Mouse (Mus musculus): Measurements from ENCODE around the gene Hist1h3d.
"Not testable (repeated sequence)": the region's sequence is repeated elsewhere in the genome, so short reads cannot be mapped to it uniquely, and the experiment has no call there.

Gene Hist1h3d

DNA sequence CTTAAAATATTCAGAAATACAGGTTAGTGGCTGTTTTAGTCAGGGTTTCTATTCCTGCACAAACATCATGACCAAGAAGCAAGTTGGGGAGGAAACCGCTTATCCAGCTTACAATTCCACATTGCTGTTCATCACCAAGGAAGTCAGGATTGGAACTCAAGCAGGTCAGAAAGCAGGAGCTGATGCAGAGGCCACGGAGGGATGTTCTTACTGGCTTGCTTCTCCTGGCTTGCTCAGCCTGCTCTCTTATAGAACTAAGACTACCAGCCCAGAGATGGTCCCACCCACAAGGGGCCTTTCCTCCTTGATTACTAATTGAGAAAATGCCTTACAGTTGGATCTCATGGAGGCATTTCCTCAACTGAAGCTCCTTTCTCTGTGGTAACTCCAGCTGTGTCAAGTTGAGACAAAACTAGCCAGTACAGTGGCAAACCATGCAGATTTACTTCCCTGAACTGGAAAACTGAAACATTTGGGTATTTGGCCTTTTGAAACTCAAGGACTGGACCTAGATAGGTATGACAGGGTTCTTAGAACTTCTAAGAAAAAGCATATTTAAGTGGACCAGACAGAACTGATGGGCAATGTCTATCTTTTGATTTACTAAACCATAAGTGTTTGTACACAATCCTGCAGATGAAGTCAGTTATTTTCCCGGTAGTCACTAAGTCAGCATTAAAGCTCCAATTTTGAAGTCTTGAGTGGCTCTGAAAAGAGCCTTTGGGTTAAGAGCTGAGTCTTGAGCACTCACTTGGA is 33.2 kb upstream of the Hist1h3d start:
- not testable (repeated sequence) for DNase-seq (ENCODE audit: low read depth, low spot score)

DNA sequence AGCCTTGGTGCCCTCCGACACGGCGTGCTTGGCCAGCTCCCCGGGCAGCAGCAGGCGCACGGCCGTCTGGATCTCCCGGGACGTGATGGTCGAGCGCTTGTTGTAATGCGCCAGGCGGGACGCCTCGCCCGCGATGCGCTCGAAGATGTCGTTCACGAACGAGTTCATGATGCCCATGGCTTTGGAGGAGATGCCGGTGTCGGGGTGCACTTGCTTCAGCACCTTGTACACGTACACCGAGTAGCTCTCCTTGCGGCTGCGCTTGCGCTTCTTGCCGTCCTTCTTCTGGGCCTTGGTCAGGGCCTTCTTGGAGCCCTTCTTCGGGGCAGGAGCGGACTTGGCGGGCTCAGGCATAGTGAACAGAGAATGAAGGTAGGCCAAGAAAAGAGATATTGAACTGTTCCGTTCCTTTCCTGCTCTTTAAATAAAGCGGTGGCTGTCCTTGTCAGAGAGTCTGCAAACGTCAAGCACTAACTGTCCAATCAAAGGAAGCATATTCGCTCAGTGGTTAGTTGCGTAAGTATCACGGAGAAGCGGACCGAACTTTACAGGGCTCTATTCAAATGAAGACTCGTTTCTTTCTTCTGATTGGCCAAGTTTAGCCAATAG is 32.5 kb upstream of the Hist1h3d start, which contains the start of gene Hist1h2bh:
Gene Hist1h2bh, minus strand, starts transcription at position 394 of the 609 bp plus-strand sequence.
- DNase-seq (ENCODE audit: low read depth, low spot score) = peak; percentile 98

DNA sequence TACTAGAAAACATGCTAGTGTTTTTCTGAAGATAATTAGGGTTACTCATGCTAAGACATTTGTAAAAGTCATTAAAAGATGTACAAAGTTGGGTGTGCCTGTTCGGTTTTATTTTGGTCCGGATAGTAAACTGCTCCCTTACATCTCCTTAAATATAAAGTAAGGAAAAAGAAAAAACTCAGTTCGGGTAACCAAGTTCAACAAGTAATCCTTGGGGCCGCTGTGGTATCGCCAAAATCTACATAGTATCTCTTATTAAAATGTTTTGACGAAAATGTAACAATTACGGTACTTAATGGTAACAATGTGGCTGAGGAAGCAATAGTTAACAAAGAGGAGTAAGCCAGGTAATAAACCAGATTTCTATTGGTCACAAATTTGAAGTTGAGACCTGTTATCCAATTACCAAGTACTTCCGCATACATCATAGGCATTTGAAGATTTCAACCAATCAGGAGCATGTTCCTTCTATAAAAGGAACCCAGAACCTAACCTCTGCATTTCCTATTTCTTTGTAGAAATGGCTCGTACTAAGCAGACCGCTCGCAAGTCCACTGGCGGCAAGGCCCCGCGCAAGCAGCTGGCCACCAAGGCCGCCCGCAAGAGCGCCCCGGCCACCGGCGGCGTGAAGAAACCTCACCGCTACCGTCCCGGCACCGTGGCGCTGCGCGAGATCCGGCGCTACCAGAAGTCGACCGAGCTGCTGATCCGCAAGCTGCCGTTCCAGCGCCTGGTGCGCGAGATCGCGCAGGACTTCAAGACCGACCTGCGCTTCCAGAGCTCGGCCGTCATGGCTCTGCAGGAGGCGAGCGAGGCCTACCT is 31.4 kb upstream of the Hist1h3d start, which contains the start of gene Hist1h3f:
Gene Hist1h3f, plus strand, starts transcription at position 88 of the 822 bp plus-strand sequence.
- DNase-seq (ENCODE audit: low read depth, low spot score) = peak; percentile 97

DNA sequence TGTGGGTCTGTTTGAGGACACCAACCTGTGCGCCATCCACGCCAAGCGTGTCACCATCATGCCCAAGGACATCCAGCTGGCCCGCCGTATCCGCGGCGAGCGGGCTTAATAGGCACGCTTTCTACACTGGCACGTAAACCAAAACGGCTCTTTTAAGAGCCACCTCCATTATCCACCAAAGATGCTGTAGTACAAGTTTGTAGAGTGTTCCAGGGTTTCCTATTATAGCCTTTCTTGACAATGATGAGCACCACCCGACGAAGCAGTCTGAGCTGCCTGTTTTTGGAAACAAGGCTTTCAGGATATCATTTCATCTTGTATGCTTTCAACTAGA is 30.8 kb upstream of the Hist1h3d start:
- not testable (repeated sequence) for DNase-seq (ENCODE audit: low read depth, low spot score)

DNA sequence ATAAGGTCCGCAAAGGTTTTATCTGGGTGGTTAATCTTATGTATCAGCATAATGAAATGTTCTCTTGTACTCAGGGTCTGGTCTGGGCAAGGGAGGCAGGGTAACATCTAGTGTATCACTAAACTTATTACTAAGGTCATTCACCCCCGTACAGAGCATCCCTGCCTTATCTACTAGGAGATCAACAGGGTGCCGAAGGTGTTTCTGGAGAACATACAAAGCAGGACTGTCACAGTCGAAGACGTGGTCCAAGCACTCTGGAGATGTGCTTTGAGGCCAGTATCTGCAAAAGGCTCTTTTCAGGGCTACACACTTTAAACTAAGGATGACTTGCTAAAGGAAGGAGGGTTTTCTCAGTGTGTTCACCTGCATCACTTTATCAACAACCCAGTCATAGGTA is 28.9 kb upstream of the Hist1h3d start:
- no peak for DNase-seq (ENCODE audit: low read depth, low spot score)

DNA sequence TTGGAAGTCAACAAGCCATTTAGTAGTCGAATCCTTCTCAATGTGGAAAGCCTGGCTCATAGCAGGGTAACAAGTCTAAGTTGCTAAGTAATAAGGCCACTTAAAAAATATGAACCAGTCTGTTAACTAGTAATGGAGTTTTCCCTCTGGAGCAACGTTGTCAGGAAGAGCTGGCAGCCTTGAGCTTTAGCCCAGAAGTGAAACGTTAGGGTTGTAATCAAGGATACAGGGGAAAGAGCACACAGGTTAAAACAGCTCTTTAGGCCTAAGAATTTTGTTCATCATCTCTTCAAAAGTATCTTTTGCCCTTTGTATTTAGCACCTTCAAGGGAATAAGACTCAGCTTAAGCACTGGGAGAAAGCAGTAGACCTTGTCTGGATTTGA is 24.8 kb upstream of the Hist1h3d start:
- no peak for DNase-seq (ENCODE audit: low read depth, low spot score)

DNA sequence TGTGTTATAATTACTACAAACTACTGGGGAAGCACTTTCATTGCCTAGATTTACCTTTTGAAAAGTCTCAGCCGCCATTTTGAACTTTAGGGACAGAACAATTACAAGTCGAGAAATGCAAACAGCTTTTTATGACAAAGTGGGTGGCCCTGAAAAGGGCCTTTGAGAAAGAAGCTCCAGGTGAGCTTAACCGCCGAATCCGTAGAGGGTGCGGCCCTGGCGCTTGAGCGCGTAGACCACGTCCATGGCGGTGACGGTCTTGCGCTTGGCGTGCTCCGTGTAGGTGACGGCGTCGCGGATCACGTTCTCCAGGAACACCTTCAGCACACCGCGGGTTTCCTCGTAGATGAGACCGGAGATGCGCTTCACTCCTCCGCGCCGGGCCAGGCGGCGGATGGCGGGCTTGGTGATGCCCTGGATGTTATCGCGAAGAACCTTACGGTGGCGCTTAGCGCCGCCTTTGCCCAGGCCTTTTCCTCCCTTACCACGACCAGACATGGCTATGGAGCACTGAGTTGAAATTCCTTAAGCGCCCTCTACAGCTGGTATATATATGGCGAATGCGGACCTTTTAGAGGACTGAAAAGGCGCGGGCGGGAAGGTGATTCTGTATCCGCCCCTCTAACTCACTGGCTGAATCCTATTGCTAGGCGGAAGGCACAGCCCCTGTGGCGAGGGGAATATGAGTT is 24.3 kb upstream of the Hist1h3d start, which contains the start of gene Hist1h4f:
Gene Hist1h4f, minus strand, starts transcription at position 503 of the 689 bp plus-strand sequence.
- peak; percentile 98 for DNase-seq (ENCODE audit: low read depth, low spot score)

DNA sequence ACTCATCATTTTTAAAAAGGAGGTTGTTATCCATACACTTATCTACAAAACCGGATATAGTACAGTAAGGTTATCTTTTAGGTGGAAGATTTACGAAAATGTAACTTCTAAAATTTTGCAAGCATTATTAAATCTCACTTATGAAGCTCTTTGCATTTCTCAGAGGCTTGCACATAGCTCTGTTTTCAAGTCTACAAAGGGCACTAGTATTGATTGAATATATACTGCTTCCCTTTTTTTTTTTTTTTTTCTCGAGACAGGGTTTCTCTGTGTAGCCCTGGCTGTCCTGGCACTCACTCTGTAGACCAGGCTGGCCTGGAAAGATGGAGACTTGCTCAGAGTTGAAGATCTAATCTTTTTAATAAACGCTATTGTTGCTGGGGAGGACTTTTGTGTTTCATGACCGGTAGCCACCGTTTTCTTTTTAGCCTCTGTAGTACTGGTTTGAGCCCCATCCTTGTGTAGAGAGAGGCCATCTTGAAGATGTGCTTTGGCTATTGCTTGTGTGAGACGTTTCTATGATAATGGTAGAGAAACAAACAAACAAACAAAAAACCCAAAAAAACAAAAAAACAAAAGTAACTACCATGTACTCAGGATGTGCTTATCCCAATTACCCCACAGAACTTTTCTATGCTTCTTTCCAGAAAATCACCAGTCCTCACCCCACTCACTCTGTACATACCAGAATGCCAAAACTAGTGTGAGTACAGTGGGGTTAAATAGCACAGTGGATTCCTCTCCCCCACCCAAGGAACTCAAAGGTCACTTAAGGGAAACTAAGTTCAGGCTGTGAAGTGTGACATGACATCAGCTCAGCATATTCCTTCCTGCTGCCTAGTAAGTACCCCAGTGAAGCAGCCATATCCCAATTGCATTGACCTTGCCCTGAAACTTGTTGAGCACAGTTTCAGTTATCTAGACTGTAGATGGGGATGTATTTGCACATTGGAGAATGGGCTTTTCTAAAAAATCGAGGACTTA is 23.3 kb upstream of the Hist1h3d start:
- DNase-seq (ENCODE audit: low read depth, low spot score) = no peak

DNA sequence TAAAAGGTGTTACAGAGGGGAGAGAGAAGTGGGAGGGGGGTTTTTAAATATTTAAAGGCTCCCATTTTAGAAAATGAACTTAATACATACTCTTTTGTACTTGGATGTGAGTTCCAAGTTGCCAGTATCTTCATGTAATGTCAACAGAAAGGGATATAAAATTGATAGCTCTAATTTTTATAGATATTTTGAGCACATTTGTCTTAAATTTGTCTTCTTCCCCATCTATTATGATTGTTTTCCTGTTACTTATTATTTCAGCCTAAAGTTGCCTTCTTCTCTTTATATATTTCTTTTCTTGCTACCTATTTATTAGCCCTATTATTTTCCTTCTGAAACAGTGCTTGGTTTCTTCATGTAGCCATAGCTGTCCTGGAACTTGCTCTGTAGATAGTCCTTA is 22.6 kb upstream of the Hist1h3d start, which contains the start of gene Hist1h1d:
Gene Hist1h1d, plus strand, starts transcription at position 301 of the 400 bp plus-strand sequence.
- DNase-seq (ENCODE audit: low read depth, low spot score) = no peak

DNA sequence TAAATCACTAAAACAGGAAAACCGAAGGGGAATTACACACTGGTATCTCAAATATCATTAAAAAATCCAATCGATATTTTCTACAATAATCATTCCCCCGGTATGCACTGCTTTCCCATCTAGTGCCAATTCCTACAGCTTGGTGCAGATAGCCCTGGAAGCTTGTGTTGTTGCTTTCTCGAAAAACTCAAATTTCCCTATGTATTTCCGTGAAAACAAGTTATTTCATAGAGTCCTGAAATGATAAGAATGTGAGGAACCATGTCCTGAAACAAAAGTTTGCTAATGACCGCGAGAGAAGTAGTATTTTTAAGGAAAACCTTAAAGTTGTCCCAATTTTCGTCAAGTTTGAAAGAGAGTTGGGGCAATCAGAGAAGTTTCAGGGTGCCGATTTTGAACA is 21.2 kb upstream of the Hist1h3d start:
- no peak for DNase-seq (ENCODE audit: low read depth, low spot score)

DNA sequence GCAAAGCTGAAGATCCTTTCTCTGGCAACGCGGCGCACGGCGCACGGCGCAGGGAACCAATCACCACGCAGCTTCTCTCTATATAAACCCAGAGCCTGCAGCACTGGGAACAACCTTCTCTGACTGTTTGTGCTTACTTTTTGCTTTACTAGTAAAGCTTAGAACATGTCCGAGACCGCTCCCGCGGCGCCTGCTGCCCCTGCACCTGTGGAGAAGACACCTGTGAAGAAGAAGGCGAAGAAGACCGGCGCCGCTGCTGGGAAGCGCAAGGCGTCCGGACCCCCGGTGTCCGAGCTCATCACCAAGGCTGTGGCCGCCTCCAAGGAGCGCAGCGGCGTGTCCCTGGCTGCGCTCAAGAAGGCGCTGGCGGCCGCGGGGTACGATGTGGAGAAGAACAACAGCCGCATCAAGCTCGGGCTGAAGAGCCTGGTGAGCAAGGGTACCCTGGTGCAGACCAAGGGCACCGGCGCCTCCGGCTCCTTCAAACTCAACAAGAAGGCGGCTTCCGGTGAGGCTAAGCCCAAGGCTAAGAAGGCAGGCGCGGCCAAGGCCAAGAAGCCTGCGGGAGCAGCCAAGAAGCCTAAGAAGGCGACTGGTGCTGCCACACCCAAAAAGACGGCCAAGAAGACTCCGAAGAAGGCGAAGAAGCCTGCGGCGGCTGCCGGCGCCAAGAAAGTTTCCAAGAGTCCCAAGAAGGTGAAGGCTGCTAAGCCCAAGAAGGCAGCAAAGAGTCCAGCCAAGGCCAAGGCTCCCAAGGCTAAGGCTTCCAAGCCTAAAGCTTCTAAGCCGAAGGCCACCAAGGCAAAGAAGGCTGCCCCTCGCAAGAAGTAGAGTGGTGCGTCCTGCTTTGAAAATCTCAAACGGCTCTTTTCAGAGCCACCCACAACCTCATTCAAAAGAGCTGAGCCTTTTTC is 20.4 kb upstream of the Hist1h3d start:
- peak; percentile 93 for DNase-seq (ENCODE audit: low read depth, low spot score)

DNA sequence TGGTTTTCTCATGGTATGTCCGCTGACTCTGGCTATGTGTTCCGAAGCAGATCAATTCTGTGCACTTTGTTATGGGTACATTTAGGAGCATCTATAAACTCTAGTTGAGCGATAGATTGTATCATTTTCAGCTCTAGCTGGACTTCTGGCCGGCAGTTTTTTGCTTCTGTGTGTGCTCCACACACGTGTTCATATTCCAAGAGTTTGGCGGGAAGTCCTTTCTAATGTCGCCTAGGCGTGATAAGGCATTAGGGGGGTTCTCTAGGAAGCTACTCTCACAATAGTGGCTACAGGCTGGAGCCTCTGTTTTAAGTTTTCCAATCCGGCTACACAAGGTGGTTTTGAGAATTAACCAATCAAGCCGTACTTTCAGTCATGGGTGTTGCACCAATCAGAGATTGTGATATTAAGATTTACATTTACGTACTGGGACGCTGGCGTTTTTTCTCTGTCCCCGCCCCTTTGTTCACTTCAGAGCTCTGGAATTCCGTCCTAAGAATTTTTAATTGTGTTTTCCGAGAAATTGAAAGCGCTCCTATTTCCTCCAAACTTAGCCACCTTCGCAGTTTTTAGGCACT is 19.6 kb upstream of the Hist1h3d start:
- peak; percentile 97 for DNase-seq (ENCODE audit: low read depth, low spot score)

DNA sequence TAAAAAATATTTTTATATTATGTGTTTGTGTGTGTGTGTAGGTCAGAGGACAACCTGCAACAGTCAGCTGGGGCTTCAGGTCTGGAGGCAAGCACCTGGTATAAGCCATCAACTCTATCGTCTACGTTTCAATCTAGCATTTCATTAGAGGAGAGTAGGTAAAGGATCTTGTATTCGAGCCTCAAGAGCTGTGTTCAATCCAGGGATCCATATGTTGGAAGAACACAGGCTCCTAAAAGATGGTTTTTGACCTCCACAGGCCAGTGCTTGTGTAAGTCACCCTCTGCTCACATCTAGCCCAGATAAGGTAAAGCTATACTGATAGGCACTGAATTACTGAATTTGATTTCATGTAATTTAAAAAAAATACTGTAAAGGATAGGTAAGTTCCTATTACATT is 18.7 kb upstream of the Hist1h3d start:
- no peak for DNase-seq (ENCODE audit: low read depth, low spot score)

DNA sequence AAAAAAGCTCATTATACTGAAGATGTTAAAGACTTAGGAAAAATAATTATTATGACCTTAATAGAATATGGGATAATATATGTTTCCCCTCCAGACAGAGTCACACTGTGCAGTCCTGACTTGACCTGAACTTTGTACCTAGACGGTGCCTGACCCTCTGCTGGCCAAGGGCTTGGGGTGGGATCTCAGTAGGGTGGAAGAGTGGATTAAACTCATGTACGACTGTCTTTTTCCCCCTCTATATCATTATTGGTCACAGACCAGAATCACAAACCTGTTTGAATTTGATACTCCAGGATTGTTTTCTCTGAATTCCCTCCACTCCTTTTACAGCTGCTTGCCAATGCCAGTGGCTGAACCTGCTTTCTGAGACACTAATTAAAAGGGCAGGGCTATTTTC is 14.9 kb upstream of the Hist1h3d start:
- not testable (repeated sequence) for DNase-seq (ENCODE audit: low read depth, low spot score)

DNA sequence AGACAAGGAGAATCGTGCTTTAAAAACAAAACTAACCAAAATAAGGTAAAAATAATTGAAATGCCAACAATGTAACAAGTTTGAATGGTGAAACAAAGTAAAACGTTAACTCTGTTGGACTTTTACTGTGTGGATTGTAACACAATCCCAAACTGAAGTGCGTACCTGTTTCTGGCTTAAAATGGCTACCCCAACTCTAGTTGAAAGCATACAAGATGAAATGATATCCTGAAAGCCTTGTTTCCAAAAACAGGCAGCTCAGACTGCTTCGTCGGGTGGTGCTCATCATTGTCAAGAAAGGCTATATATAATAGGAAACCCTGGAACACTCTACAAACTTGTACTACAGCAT is 14.1 kb upstream of the Hist1h3d start:
- not testable (repeated sequence) for DNase-seq (ENCODE audit: low read depth, low spot score)

DNA sequence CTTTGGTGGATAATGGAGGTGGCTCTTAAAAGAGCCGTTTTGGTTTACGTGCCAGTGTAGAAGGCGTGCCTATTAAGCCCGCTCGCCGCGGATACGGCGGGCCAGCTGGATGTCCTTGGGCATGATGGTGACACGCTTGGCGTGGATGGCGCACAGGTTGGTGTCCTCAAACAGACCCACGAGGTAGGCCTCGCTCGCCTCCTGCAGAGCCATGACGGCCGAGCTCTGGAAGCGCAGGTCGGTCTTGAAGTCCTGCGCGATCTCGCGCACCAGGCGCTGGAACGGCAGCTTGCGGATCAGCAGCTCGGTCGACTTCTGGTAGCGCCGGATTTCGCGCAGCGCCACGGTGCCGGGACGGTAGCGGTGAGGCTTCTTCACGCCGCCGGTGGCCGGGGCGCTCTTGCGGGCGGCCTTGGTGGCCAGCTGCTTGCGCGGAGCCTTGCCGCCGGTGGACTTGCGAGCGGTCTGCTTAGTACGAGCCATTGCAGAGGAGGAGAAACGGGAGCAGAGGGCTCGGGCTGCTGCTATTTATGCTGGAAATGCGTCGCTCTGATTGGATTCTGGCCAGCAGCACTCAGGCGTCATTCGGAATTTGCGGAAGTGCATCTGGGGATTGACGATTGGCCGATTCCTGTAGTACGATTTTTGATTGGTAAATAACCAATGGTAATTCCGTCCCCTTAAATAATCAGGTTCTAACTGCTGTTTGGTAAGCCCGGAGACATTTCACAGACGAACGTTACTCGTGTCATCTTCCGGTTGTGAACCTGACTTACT is 13.5 kb upstream of the Hist1h3d start, which contains the start of gene Hist1h3e:
Gene Hist1h3e, minus strand, starts transcription at position 487 of the 777 bp plus-strand sequence.
- DNase-seq (ENCODE audit: low read depth, low spot score) = peak; percentile 99

DNA sequence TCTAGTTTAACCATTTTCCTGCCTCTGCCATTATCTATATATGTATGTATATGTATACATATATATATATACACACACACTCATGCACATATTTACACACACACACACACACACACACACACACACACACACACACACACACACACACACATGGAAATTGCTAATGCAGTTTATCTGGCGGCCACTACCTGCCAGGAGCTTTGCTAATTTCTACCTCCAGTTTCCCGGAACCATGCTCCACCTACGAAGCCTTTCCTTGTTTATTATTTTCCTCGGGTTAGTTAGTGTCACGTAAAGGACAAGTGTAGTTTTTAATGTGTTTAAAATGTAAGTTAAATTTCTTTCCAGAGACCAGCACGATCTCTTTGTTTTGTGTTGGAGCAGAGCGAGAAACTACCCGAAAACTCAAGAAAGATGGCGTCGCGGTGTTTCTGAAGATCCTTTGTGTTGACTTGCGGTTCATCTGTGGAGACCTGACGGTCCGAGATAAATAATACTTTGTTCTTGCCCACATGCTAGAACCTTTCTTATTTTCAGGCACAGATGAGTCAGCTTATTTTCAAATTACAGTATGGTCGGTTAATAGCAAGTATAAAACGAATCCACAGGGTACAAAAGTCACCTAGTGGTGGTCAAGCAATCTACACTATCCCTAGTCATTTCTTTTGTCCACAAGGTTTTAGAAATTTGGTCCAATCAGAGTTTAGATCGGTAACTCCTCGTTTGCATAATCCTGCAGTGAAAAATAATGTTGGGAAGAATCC is 12.7 kb upstream of the Hist1h3d start:
- DNase-seq (ENCODE audit: low read depth, low spot score) = peak; percentile 89

Measured in brain, adult 2 months (tissue).